Mouse (Mus musculus) C2C12 (cell line): Measurements from ENCODE around the gene Tmem218. TPM values are rescaled to one million over a fixed set of nuclear protein-coding genes. Genes with fewer than 3 reads are reported as not detected.
A peak's percentile ranks its signal among the peaks of the same experiment; 100 is the strongest.

Source experiments
- H3K27me3 ChIP-seq: one replicate; pipeline ENCODE4 v1.6.1; 2011; ENCODE audit not compliant: control insufficient read depth, insufficient read depth, insufficient read length
- H3K36me3 ChIP-seq: one replicate; pipeline ENCODE4 v1.6.1; 2011; ENCODE audit not compliant: control insufficient read depth, insufficient read depth
- H3K4me3 ChIP-seq: one replicate; pipeline ENCODE4 v1.5.1; 2011; ENCODE audit warnings: mild to moderate bottlenecking, control low read depth; ENCODE audit not compliant: poor library complexity, insufficient read depth, severe bottlenecking
- H3K79me2 ChIP-seq: one replicate; pipeline ENCODE4 v1.6.1; 2011; ENCODE audit not compliant: control insufficient read depth, insufficient read depth
- H3K79me3 ChIP-seq: one replicate; pipeline ENCODE4 v1.6.1; 2011; ENCODE audit warnings: low read depth, control low read depth
- H3ac ChIP-seq: one replicate; pipeline ENCODE3; 2011; ENCODE audit warnings: low read depth; ENCODE audit not compliant: control insufficient read depth, insufficient read length
- CEBPB ChIP-seq: IDR thresholded peaks from one replicate; pipeline ENCODE4 v1.6.1; 2011; ENCODE audit warnings: low read depth, mild to moderate bottlenecking, control low read depth, moderate library complexity
- CTCF ChIP-seq: IDR thresholded peaks from one replicate; pipeline ENCODE4 v1.5.1; 2011; ENCODE audit not compliant: control insufficient read depth, insufficient read depth, insufficient read length
- FOSL1 ChIP-seq: IDR thresholded peaks from one replicate; pipeline ENCODE4 v1.8.0; 2011; ENCODE audit warnings: mild to moderate bottlenecking, low read length; ENCODE audit not compliant: poor library complexity, insufficient read depth, severe bottlenecking
- MAX ChIP-seq: IDR thresholded peaks from one replicate; pipeline ENCODE4 v1.6.1; 2011; ENCODE audit warnings: mild to moderate bottlenecking, control low read depth
- MYOD1 ChIP-seq: IDR thresholded peaks from one replicate; pipeline ENCODE4 v1.6.1; 2011; ENCODE audit warnings: low read depth; ENCODE audit not compliant: control insufficient read depth, insufficient read length
- MYOG ChIP-seq: IDR thresholded peaks from one replicate; pipeline ENCODE4 v1.6.1; 2011; ENCODE audit not compliant: control insufficient read depth, insufficient read length; ENCODE audit errors: extremely low read depth
- USF1 ChIP-seq: IDR thresholded peaks from one replicate; pipeline ENCODE4 v1.6.1; 2011; ENCODE audit warnings: low read depth, mild to moderate bottlenecking, control low read depth, moderate library complexity
- long read RNA-seq, 2 experiments: library from polyadenylated mRNA; unstranded; transcript quantifications; one replicate each; pipeline ENCODE4 v2.0.0; 2019 to 2020
- polyA plus RNA-seq: library from polyadenylated mRNA; unstranded; fragments of >200 nt; fragmentation: generic; extraction: Trizol; gene quantifications from one replicate; pipeline ENCODE4 v1.2.1, GENCODE M21; 2012; ENCODE audit warnings: missing spikeins

The Tmem218 gene
- 3.4 TPM for polyA plus RNA-seq
- long read RNA-seq, experiment 1, transcript Tmem218-201 (4 exons, 2,619 nt) = major isoform, 12 of 14 reads
- long read RNA-seq, experiment 1, partial matches to known transcripts = 2 of 14 reads
- long read RNA-seq, experiment 1, other reads (novel, unspliced or antisense) = 0 of 14 reads
- long read RNA-seq, experiment 2, transcript Tmem218-201 (4 exons, 2,619 nt) = major isoform, 7 of 7 reads
- long read RNA-seq, experiment 2, partial matches to known transcripts = 0 of 7 reads
- long read RNA-seq, experiment 2, other reads (novel, unspliced or antisense) = 0 of 7 reads

DNA sequence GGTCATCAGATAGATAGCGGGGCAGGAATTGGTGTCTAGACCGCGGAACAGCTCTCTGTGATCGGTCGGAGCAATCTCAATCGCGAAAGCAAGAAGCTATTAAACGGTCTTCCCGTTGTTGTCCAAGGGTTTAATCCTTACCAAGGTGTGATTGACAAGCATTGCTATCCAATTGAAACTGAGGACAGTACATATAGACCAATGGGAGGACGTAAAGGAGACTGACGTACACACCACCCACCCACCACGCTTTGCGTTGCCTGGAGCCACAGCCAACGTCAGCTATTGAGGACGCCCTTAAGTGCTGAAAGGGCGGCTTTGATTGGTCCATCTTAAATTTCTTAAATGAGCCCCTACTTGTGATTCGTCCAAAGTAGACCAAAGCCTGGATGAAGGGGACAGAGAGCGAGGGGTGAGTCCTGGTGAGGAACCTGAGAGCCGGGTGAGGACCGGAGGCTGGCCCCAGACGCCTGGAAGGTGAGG, at the start of gene Tmem218:
Gene Tmem218 (plus strand): TSS at position 295 of the 483 bp plus-strand sequence.
- H3K79me3 ChIP-seq = no peaks in the 10 kb centered on the region
- H3K27me3 ChIP-seq = no peaks in the 10 kb centered on the region
- no peaks in the 10 kb centered on the region for H3K36me3 ChIP-seq
- no peaks in the 10 kb centered on the region for H3K79me2 ChIP-seq
- TF ChIP-seq MAX (no peak), FOSL1 (no peak), CTCF (no peak), CEBPB (no peak), USF1 (no peak), MYOD1 (no peak), MYOG (no peak)
- peak within 1 kb of the TSS; percentile 92 for H3ac ChIP-seq
- H3K4me3 ChIP-seq = peak within 1 kb of the TSS; percentile 30

DNA sequence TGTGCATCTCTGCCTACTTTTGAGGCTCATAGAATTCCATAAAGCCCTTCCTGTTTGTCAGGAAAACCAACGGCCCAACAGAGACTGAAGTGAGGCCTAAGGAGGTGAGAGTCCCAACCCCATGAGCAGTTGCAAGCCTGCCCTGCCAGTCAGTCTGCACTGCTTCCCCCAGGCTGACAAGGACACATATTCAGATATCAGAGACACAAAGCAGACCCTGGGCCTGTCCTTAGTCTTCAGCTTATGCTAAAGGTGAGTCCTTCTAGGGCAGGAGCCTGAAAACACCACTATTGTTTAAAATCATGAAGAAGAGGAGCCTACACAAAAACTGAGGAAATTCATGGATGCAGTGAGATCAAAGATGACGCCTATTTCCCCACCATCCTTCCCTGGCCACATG, 47.3 kb upstream of the Tmem218 start:
- TF ChIP-seq MAX = no peak
- TF ChIP-seq MYOG = no peak
- no peak for TF ChIP-seq MYOD1
- no peak for TF ChIP-seq USF1
- no peak for TF ChIP-seq CTCF
- TF ChIP-seq CEBPB = no peak
- TF ChIP-seq FOSL1 = no peak
- Histone ChIP-seq H3K79me3 (no peaks in the 10 kb centered on the region), H3K36me3 (no peaks in the 10 kb centered on the region), H3K4me3 (no peak overlapping the region), H3K79me2 (no peaks in the 10 kb centered on the region), H3K27me3 (no peaks in the 10 kb centered on the region), H3ac (no peak overlapping the region)

DNA sequence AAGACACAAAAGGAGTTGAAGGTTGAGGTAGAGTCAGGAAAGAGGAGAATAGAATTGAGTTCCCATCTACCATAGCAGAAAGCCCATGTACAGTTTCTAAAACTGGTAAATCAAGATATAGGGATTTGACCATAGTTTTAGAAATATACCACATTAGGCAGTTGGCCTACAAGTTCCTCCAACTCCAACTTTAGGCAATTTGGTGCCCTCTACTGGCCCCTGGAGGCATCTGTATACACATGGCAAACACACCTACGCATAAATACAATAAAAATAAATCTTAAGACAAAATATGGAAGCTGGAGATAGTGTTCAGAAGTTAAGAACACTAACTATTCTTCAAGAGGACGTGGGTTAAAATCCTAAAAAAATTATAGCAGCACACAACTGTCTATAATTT, 41.1 kb upstream of the Tmem218 start:
- H3ac ChIP-seq = no peak overlapping the region

DNA sequence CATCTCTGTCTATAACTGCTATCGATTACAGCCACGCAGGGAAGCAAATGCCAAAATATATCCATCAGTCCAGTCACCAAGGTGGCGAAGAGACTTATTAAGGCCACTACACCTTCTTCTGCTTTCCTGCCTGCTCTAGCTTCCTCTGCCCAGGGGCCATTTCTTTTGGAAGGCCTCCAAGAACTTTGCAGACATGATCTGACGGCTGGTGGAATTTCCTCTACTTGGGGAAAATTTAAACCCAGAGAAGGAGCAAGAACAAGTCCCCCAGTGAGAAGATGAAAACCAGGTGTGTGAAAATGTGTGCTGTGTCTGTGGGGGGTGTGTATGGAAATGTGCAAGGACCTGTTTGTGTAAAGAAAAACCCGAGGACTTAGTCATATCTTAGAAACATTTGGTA, 34.6 kb upstream of the Tmem218 start:
- Histone ChIP-seq H3K4me3 (no peak overlapping the region), H3K27me3 (peaks cover 4% of the 10 kb centered on the region)
- TF ChIP-seq MAX = no peak
- no peak for TF ChIP-seq CTCF
- no peak for TF ChIP-seq MYOD1
- TF ChIP-seq MYOG = no peak
- TF ChIP-seq USF1 = no peak
- no peak for TF ChIP-seq CEBPB
- TF ChIP-seq FOSL1 = no peak

More for the DNA sequence above, 41.1 kb upstream of the Tmem218 start:
- TF ChIP-seq MYOD1 (no peak), FOSL1 (no peak), CEBPB (no peak), MAX (no peak), MYOG (no peak), CTCF (no peak), USF1 (no peak)
- Histone ChIP-seq H3K27me3 (no peaks in the 10 kb centered on the region), H3K4me3 (no peak overlapping the region), H3K36me3 (no peaks in the 10 kb centered on the region), H3K79me2 (no peaks in the 10 kb centered on the region), H3K79me3 (no peaks in the 10 kb centered on the region)

DNA sequence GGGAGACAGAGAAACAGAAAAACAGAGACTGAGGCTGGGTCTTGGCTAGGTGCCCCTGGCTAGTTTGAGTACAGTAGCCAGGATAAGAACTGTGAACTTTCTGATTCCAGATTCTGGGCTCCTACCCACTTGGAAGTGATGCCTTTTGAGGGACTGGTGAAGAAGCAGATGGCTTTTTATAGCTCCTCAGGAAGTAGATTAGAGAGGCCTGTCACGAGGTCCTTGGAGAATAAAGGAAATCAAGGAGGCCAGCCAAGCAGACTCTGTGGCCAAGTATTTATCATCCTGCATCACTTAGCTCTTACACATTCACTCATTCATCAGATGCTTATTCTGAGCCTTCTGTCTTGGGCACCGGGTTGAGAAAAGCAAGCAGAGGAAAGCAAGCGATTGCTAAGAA, 32.0 kb upstream of the Tmem218 start:
- Histone ChIP-seq H3K79me2 (no peaks in the 10 kb centered on the region), H3K27me3 (peaks cover 9% of the 10 kb centered on the region)
- no peak for TF ChIP-seq USF1
- no peak for TF ChIP-seq CTCF
- TF ChIP-seq MYOG = no peak
- no peak for TF ChIP-seq MYOD1
- no peak for TF ChIP-seq FOSL1
- no peak for TF ChIP-seq MAX
- TF ChIP-seq CEBPB = no peak

More for the DNA sequence above, 34.6 kb upstream of the Tmem218 start:
- Histone ChIP-seq H3K79me2 (no peaks in the 10 kb centered on the region), H3K79me3 (no peaks in the 10 kb centered on the region), H3K36me3 (no peaks in the 10 kb centered on the region), H3ac (no peak overlapping the region)

DNA sequence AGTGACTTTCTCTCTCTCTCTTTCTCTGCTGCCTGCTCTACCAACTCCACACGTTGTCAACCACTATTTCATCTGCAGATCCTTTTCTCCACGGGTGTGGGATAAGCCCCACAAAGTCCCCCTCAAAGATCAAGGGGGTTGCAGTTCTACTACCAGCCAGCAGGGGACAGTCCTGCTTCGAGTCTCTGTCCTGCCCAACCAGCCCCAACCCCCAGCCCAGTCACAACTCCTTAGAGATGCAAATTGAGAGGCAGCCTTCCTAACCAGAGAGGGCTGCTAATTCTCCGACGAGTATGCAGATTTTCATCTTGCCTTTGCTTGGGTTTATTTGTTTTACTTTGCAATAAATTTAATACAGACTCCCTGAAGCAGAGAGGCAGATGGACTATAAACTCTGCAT, 30.9 kb upstream of the Tmem218 start:
- H3K27me3 ChIP-seq = peaks cover 9% of the 10 kb centered on the region
- H3K79me3 ChIP-seq = no peaks in the 10 kb centered on the region
- no peaks in the 10 kb centered on the region for H3K79me2 ChIP-seq
- no peak overlapping the region for H3K4me3 ChIP-seq
- TF ChIP-seq CEBPB (no peak), MYOD1 (no peak), MAX (no peak), FOSL1 (no peak), CTCF (peak; percentile 56)
- H3K36me3 ChIP-seq = no peaks in the 10 kb centered on the region
- no peak overlapping the region for H3ac ChIP-seq

More for the DNA sequence above, 32.0 kb upstream of the Tmem218 start:
- Histone ChIP-seq H3ac (no peak overlapping the region), H3K36me3 (no peaks in the 10 kb centered on the region), H3K79me3 (no peaks in the 10 kb centered on the region), H3K4me3 (no peak overlapping the region)
